ENCODE assay signal across 25 mouse cellular contexts in the genomic region with DNA sequence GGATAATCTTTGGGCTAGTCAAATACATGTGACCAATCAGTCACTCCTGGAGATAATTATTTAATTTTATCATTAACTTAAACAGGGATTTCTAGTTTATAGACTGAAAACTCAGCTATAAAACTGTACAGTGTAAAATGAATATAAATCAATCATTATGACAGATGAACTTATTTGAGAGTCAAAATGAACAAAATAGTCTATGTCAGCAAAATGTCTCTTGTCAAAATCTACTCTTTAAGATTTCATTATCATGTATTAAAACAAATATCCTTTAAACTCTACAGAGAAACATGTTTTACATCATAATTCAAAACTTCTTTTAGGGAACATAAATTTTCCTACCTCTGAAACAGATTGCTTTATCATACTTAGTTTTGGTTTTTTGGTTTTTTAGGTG.
"Had no signal": no experiment of that assay in that cellular context is flagged by ENCODE, and none has a peak within 500 bp of the region (broad histone marks: within the 10 kb centered on the region; RNA-seq: fewer than 3 reads in every experiment).

No protein-coding gene starts in this region.

- H3K9ac ChIP-seq: embryonic facial prominence, embryonic 12.5 days; embryonic facial prominence, embryonic 13.5 days; embryonic facial prominence, embryonic 15.5 days; forebrain, embryonic 12.5 days; forebrain, embryonic 13.5 days; forebrain, embryonic 15.5 days; forebrain, postnatal 0 days; heart, embryonic 12.5 days had no signal

- H3K4me2 ChIP-seq: embryonic facial prominence, embryonic 12.5 days; embryonic facial prominence, embryonic 13.5 days; embryonic facial prominence, embryonic 15.5 days; forebrain, embryonic 12.5 days; forebrain, embryonic 13.5 days; forebrain, embryonic 15.5 days; heart, embryonic 11.5 days; heart, embryonic 12.5 days had no signal

- H3K9me3 ChIP-seq: embryonic facial prominence, embryonic 10.5 days; embryonic facial prominence, embryonic 12.5 days; embryonic facial prominence, embryonic 13.5 days; embryonic facial prominence, embryonic 15.5 days; forebrain, embryonic 10.5 days; forebrain, embryonic 12.5 days; forebrain, embryonic 13.5 days; forebrain, embryonic 15.5 days; heart, embryonic 10.5 days; heart, embryonic 12.5 days had no signal

- H3K27ac ChIP-seq: embryonic facial prominence, embryonic 10.5 days; embryonic facial prominence, embryonic 12.5 days; embryonic facial prominence, embryonic 13.5 days; embryonic facial prominence, embryonic 15.5 days; forebrain, embryonic 10.5 days; forebrain, embryonic 12.5 days; forebrain, embryonic 13.5 days; forebrain, embryonic 15.5 days; gastrocnemius, adult 2 months; heart, adult 2 months; heart, embryonic 10.5 days had no signal

- H3K36me3 ChIP-seq: embryonic facial prominence, embryonic 12.5 days; embryonic facial prominence, embryonic 13.5 days; forebrain, embryonic 12.5 days; forebrain, embryonic 15.5 days; heart, embryonic 10.5 days; heart, embryonic 12.5 days had no signal

- H3K27me3 ChIP-seq: embryonic facial prominence, embryonic 12.5 days; embryonic facial prominence, embryonic 15.5 days; forebrain, embryonic 12.5 days; forebrain, embryonic 13.5 days; forebrain, embryonic 15.5 days; heart, embryonic 12.5 days had no signal

- H3K4me3 ChIP-seq: embryonic facial prominence, embryonic 10.5 days; embryonic facial prominence, embryonic 12.5 days; embryonic facial prominence, embryonic 13.5 days; embryonic facial prominence, embryonic 15.5 days; erythroblast, embryonic 14.5 days; forebrain, embryonic 10.5 days; forebrain, embryonic 12.5 days; forebrain, embryonic 13.5 days; forebrain, embryonic 15.5 days; gastrocnemius, adult 2 months; heart, adult 2 months; heart, embryonic 10.5 days; heart, embryonic 12.5 days had no signal

- DNase-seq: cerebellum, postnatal 10 days; cerebellum, postnatal 14 days; cerebellum, postnatal 25 days; cerebellum, postnatal 36 days; embryo, embryonic 11 days; forebrain, postnatal 0 days; gastrocnemius, adult 2 months; gastrocnemius, postnatal 14 days; gastrocnemius, postnatal 25 days; gastrocnemius, postnatal 36 days; heart, adult 11 months; heart, adult 18-20 months; heart, adult 2 months had no signal
